Mouse (Mus musculus): ENCODE results near the gene Phf11b.
"Not testable (repeated sequence)": the region's sequence is repeated elsewhere in the genome, so short reads cannot be mapped to it uniquely, and the experiment has no call there.

Gene Phf11b

GRCm38 (mm10) chr14:59341189-59341588 lies at the start of gene Phf11b:
Gene Phf11b, minus strand, starts transcription at chr14:59341351.
- not testable (repeated sequence) for DNase-seq (ENCODE audit: low read depth, low spot score)

GRCm38 (mm10) chr14:59390181-59390580 lies 49.0 kb upstream of the Phf11b start:
- not testable (repeated sequence) for DNase-seq (ENCODE audit: low read depth, low spot score)

DNA sequence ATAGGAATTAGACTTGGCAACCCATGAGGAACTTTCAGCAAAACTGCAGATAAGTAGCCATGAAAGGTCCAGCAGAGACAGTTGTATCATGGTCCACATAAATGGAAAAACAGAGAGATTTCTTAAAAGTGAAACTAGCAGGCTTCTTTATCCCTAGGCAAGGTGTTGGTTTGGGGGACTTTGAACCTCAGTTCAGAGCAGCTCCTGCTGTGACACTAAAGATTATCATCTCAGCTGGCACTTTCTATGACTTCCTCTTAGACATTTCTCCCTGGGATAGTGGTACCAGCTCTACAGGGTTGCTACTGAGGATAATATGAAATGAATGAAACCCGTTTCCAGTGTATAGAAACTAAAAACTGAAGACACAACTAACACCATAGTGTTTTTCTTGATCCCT lies 48.4 kb upstream of the Phf11b start:
- DNase-seq (ENCODE audit: low read depth, low spot score): no peak

DNA sequence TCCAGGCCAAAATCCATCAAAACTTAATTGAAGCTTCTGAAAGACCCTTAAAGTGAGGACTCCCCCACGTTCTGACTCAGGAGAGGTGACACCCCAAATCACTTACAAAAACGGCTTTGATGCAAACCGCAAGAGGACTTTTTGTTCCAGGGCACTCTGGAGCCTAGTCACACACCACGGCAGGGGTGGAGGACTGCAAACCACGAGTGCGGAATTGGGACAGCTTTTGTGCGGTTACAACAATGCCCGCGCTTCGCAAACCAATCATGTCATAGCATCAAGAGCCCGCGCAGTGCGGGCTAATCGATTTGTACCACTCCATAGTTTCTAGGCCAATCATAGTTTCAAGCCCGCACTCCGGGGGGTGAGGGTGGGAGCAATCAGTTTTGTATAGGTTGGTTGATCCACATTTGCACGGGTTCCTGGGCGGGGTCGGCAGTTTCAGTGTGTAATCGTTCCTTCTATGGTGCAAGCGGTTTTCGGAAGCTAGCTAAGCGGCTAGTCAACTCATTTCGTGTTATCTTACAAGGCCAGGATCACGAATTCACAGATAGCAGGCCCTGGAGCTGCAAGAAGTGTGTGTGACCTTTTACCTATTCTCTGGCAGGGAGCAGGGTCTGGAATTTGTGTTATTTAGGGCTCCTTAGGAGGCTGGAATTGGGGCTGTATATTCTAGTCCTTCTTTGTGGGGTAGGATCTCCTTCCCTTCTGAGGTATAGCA lies 29.4 kb upstream of the Phf11b start:
- peak; percentile 85 for DNase-seq (ENCODE audit: low read depth, low spot score)

DNA sequence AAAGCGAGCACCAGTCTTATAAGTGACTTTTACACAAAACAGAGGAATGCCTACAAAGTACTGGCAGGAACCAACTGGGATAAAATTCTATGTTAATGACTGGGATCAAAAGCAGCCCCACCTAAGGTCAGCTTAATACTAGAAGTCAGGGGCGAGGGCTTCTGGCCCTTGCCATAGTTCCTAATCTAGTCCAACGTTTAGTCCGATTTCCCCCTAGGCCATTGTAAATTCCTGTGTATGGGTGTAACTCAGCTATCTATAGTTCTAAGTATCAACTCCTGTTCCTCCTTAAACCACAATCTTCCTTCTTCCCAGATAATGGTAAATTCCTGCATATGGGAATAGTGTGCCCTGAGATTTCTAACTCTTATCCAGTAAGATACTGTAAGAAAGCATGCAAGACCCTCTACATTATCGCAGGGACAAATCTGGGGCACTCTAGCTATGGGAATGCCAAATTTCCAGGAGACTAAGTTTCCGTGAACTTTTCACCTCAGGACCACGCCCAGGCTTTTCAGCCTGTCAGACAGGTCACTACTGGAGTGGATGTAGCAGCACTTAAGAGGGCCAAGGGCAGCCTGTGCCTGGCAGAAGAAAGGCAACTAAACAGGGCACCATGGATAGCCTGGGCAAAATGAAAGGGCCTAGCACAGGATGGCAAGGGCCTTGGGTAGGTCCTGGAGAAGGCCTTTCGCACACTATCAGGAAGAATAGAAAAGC lies 25.4 kb upstream of the Phf11b start:
- peak; percentile 26 for DNase-seq (ENCODE audit: low read depth, low spot score)

DNA sequence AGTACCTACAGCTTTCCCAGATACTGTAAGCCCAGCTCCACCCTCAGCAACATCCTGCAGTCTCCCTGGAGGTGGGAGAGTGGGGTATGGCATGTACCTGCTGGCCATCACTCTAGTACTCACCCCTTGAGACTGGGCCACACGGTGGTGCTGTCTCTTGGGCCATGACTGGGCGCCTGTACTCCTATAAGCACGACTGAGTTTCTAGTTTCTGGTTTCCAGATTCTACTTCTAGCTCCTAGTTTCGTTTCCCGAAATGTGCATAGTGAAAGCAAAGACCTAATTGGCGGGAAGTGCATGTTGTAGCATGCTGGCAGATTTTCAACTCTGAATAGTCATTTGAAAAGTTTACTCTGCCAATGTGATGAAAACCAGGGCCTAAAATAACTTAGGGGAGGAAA lies 24.1 kb upstream of the Phf11b start, which contains the start of gene Phf11d:
Gene Phf11d (minus strand): TSS at position 227 of the 401 bp plus-strand sequence.
- DNase-seq (ENCODE audit: low read depth, low spot score): no peak

DNA sequence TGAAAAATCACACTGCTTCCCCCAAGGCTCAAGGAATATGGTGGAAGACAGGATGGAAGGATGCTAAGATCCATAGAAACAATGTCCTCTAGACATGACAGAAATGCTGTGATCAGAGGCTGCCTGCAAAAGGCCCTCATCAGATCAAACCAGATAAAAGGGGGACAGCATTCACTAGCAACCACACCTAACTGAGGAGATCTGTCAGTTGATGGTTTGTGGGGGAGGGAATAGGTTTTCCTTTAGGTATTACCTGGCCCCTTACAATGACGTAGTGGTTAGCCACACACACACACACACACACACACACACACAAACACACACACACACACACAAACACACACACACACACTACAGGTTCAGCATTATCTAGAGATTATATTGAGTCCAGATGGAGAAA lies 1.6 kb downstream of the Phf11b start:
- DNase-seq (ENCODE audit: low read depth, low spot score): no peak

DNA sequence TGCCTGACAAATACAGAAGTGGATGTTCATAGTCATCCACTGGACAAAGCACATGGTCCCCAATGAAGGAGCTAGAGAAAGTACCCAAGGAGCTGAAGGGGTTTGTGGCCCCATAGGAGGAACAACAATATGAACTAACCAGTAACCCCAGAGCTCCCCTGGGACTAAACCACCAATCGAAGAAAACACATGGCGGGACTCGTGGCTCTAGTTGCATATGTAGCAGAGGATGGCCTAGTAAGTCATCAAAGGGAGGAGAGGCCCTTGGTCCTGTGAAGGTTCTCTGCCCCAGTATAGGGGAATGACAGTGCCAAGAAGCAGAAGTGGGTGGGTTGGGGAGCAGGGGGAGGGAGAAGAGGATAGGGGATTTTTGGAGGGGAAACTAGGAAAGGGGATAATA lies 5.1 kb downstream of the Phf11b start:
- DNase-seq (ENCODE audit: low read depth, low spot score): not testable (repeated sequence)

- DNase-seq (ENCODE audit: low read depth, low spot score): not testable (repeated sequence)
Observed at GRCm38 (mm10) chr14:59330499-59330898, 10.7 kb downstream of the Phf11b start.

DNA sequence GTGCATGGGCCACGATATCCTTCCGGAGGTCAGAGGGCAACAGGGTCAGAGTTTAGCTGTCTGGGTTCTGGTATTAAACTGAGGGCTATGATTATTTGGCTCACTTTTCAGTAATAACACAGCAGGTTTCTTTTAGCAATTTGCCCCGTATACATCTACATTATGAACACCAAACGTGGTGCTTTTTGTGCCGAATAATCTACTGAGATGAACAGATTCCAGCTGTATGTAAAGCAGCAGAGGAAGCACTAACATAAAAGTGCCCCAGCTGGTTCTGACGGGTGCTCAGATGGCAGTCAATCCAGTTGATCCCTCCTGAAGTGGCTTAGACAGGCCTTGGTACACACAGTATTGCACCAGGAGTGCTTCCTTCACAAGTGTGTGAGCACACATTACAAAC lies 21.2 kb downstream of the Phf11b start:
- not testable (repeated sequence) for DNase-seq (ENCODE audit: low read depth, low spot score)

GRCm38 (mm10) chr14:59319036-59319435 lies 22.1 kb downstream of the Phf11b start:
- DNase-seq (ENCODE audit: low read depth, low spot score): not testable (repeated sequence)

DNA sequence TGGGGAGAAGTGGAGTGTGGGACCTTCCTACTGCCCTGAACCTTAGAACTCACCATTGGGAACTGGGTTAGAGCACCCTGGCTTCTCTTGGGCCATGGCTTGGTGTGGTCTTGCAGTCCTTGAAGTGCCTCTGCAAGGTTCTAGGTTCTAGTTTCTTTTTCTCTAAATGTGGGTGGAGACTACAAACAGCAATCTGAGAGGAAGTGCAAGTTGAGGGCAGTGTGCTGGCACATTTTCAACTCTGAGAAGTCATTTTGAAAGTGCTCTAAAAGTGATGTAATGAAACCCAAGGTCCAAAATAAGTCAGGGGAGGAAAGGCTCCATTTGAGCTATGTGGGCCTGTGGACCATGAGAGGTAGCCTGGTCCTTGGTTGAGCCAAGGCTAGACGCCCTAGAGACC lies 43.8 kb downstream of the Phf11b start, which contains the start of gene Phf11a:
Gene Phf11a (minus strand): TSS at position 132 of the 400 bp plus-strand sequence.
- not testable (repeated sequence) for DNase-seq (ENCODE audit: low read depth, low spot score)

DNA sequence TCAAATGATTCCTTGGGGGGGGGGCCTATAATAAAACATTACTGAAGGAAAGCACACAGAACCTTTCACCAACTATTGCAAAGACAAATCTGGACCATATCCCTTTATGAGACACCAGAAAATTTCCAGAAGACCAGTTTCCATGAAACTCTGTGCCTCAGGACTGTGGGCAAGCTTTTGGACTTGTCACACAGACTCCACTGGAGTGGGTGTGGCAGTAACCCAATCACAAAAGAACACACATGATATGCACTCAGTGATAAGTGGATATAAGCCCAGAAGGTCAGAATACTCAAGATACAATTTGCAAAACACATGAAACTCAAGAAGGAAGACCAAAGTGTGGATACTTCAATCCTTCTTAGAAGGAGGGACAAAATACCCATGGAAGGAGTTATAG lies 49.4 kb downstream of the Phf11b start:
- not testable (repeated sequence) for DNase-seq (ENCODE audit: low read depth, low spot score)

GRCm38 (mm10) chr14:59274961-59275360 lies 66.2 kb downstream of the Phf11b start:
- DNase-seq (ENCODE audit: low read depth, low spot score): not testable (repeated sequence)

Measured in WW6 (cell line).